Mouse (Mus musculus) limb, embryonic 10.5 days (tissue): Measurements from ENCODE around the gene Bcat1. TPM values are rescaled to one million over a fixed set of nuclear protein-coding genes. Genes with fewer than 3 reads are reported as not detected.
A peak's percentile ranks its signal among the peaks of the same experiment; 100 is the strongest.

Source experiments
- DNase-seq: peaks from one replicate; pipeline ENCODE4 v3.0.0-alpha.2; 2017; ENCODE audit warnings: low spot score
- H3K27ac ChIP-seq: fragments of 300-500 bp; sonication (generic); 2 replicates; pipeline ENCODE4 v1.5.1; 2016; ENCODE audit warnings: mild to moderate bottlenecking
- H3K27me3 ChIP-seq: fragments of 300-500 bp; sonication (generic); 2 replicates; pipeline ENCODE4 v1.6.1; 2016; ENCODE audit warnings: low read depth, mild to moderate bottlenecking; ENCODE audit not compliant: poor library complexity, severe bottlenecking
- H3K36me3 ChIP-seq: fragments of 300-500 bp; sonication (generic); 2 replicates; pipeline ENCODE4 v1.6.1; 2016; ENCODE audit warnings: mild to moderate bottlenecking, moderate library complexity
- H3K4me1 ChIP-seq: fragments of 300-500 bp; sonication (generic); 2 replicates; pipeline ENCODE4 v1.6.1; 2016
- H3K4me3 ChIP-seq: fragments of 300-500 bp; sonication (generic); 2 replicates; pipeline ENCODE4 v1.5.1; 2016; ENCODE audit warnings: mild to moderate bottlenecking, moderate library complexity
- H3K9me3 ChIP-seq: fragments of 300-500 bp; sonication (generic); replicated peaks from 2 replicates; pipeline ENCODE4 v1.6.1; 2016; ENCODE audit warnings: mild to moderate bottlenecking
- WGBS: fragments of 180-500 bp; shearing (Covaris S2); methylation state at CpG from one replicate; pipeline ENCODE4 v1.1.7; 2016; 5-methylcytosine and 5-hydroxymethylcytosine counted together
- polyA plus RNA-seq: library from polyadenylated mRNA; unstranded; fragments of >200 nt; fragmentation: Nextera tagmentation; extraction: Ambion mirVana; gene quantifications from 2 replicates; pipeline ENCODE4 v1.2.1, GENCODE M21; 2016

Gene Bcat1
- polyA plus RNA-seq, 1 experiment from 2014 or later, result 66.0 TPM

GRCm38 (mm10) chr6:145011141-145011540, 64.8 kb downstream of the Bcat1 start:
- Histone ChIP-seq H3K36me3 (peaks cover 61% of the 10 kb centered on the region), H3K27me3 (no peaks in the 10 kb centered on the region), H3K4me3 (no peak overlapping the region), H3K9me3 (no peaks in the 10 kb centered on the region), H3K4me1 (no peaks in the 10 kb centered on the region), H3K27ac (no peak overlapping the region)
- WGBS, result 91% methylated on average over 8 of the region's 8 CpGs
- DNase-seq, result no peak

- Histone ChIP-seq H3K27me3 (no peaks in the 10 kb centered on the region), H3K9me3 (no peaks in the 10 kb centered on the region), H3K36me3 (peaks cover 51% of the 10 kb centered on the region), H3K4me1 (no peaks in the 10 kb centered on the region), H3K4me3 (no peak overlapping the region), H3K27ac (no peak overlapping the region)
- peak; percentile 47 for DNase-seq
- WGBS, result 78% methylated on average over 8 of the region's 8 CpGs
Observed at GRCm38 (mm10) chr6:145009859-145010818, 65.8 kb downstream of the Bcat1 start.

- no peaks in the 10 kb centered on the region for H3K27me3 ChIP-seq
- H3K4me1 ChIP-seq, result peaks cover 13% of the 10 kb centered on the region
- H3K27ac ChIP-seq, result no peak overlapping the region
- H3K9me3 ChIP-seq, result no peaks in the 10 kb centered on the region
- no peak overlapping the region for H3K4me3 ChIP-seq
- peaks cover 42% of the 10 kb centered on the region for H3K36me3 ChIP-seq
- no peak for DNase-seq
Observed at GRCm38 (mm10) chr6:145003459-145003858, 72.5 kb downstream of the Bcat1 start.

- Histone ChIP-seq H3K4me3 (no peak overlapping the region), H3K4me1 (peaks cover 13% of the 10 kb centered on the region), H3K27me3 (no peaks in the 10 kb centered on the region), H3K27ac (no peak overlapping the region), H3K9me3 (no peaks in the 10 kb centered on the region), H3K36me3 (peaks cover 37% of the 10 kb centered on the region)
- DNase-seq, result peak; percentile 39
- WGBS, result 48% methylated on average over 13 of the region's 14 CpGs
Observed at GRCm38 (mm10) chr6:145002094-145002936, 73.7 kb downstream of the Bcat1 start.

- Histone ChIP-seq H3K4me1 (peaks cover 13% of the 10 kb centered on the region), H3K27me3 (no peaks in the 10 kb centered on the region), H3K27ac (peak overlapping the region; percentile 46; the same call in 1 of the 2 replicates), H3K36me3 (peaks cover 29% of the 10 kb centered on the region), H3K9me3 (no peaks in the 10 kb centered on the region), H3K4me3 (no peak overlapping the region)
- no peak for DNase-seq
- 83% methylated on average over 6 of the region's 6 CpGs for WGBS
Observed at GRCm38 (mm10) chr6:145001493-145001892, 74.5 kb downstream of the Bcat1 start.

- Histone ChIP-seq H3K9me3 (no peaks in the 10 kb centered on the region), H3K4me1 (peaks cover 8% of the 10 kb centered on the region), H3K36me3 (peaks cover 21% of the 10 kb centered on the region), H3K27me3 (no peaks in the 10 kb centered on the region), H3K4me3 (no peak overlapping the region), H3K27ac (no peak overlapping the region)
- 90% methylated on average over 3 of the region's 3 CpGs for WGBS
- no peak for DNase-seq
Observed at GRCm38 (mm10) chr6:144997229-144997628, 78.8 kb downstream of the Bcat1 start.

- H3K4me1 ChIP-seq, result no peaks in the 10 kb centered on the region
- no peak overlapping the region for H3K4me3 ChIP-seq
- no peak for DNase-seq
- H3K27ac ChIP-seq, result no peak overlapping the region
- H3K9me3 ChIP-seq, result no peaks in the 10 kb centered on the region
- 46% methylated on average over 3 of the region's 3 CpGs for WGBS
- no peaks in the 10 kb centered on the region for H3K36me3 ChIP-seq
- H3K27me3 ChIP-seq, result no peaks in the 10 kb centered on the region
Observed at GRCm38 (mm10) chr6:144992111-144992510, 83.9 kb downstream of the Bcat1 start.

- DNase-seq, result no peak
- 97% methylated on average over 4 of the region's 4 CpGs for WGBS
- Histone ChIP-seq H3K4me1 (0 out of 2 replicates have a peak, but pooled peaks cover 7% of the 10 kb centered on the region), H3K9me3 (no peaks in the 10 kb centered on the region), H3K27me3 (no peaks in the 10 kb centered on the region), H3K27ac (no peak overlapping the region), H3K36me3 (no peaks in the 10 kb centered on the region), H3K4me3 (no peak overlapping the region)
Observed at GRCm38 (mm10) chr6:144989193-144989592, 86.8 kb downstream of the Bcat1 start.

- H3K27me3 ChIP-seq, result no peaks in the 10 kb centered on the region
- WGBS, result 88% methylated on average over 6 of the region's 6 CpGs
- H3K9me3 ChIP-seq, result no peaks in the 10 kb centered on the region
- no peaks in the 10 kb centered on the region for H3K36me3 ChIP-seq
- H3K4me1 ChIP-seq, result 0 out of 2 replicates have a peak, but pooled peaks cover 7% of the 10 kb centered on the region
- H3K4me3 ChIP-seq, result no peak overlapping the region
- DNase-seq, result no peak
- no peak overlapping the region for H3K27ac ChIP-seq
Observed at GRCm38 (mm10) chr6:144987676-144988075, 88.3 kb downstream of the Bcat1 start.

- Histone ChIP-seq H3K36me3 (no peaks in the 10 kb centered on the region), H3K4me3 (no peak overlapping the region), H3K27me3 (no peaks in the 10 kb centered on the region), H3K4me1 (0 out of 2 replicates have a peak, but pooled peaks cover 7% of the 10 kb centered on the region), H3K9me3 (no peaks in the 10 kb centered on the region), H3K27ac (no peak overlapping the region)
- 82% methylated on average over 7 of the region's 7 CpGs for WGBS
- DNase-seq, result no peak
Observed at GRCm38 (mm10) chr6:144987216-144987615, 88.8 kb downstream of the Bcat1 start.

GRCm38 (mm10) chr6:144984221-144984620, 91.8 kb downstream of the Bcat1 start:
- Histone ChIP-seq H3K27me3 (no peaks in the 10 kb centered on the region), H3K9me3 (no peaks in the 10 kb centered on the region), H3K36me3 (no peaks in the 10 kb centered on the region), H3K27ac (no peak overlapping the region), H3K4me3 (no peak overlapping the region), H3K4me1 (0 out of 2 replicates have a peak, but pooled peaks cover 7% of the 10 kb centered on the region)
- WGBS, result 94% methylated on average over 8 of the region's 8 CpGs
- no peak for DNase-seq

GRCm38 (mm10) chr6:144982093-144982492, 93.9 kb downstream of the Bcat1 start:
- H3K9me3 ChIP-seq, result no peaks in the 10 kb centered on the region
- no peak overlapping the region for H3K4me3 ChIP-seq
- no peaks in the 10 kb centered on the region for H3K36me3 ChIP-seq
- H3K4me1 ChIP-seq, result 0 out of 2 replicates have a peak, but pooled peaks cover 7% of the 10 kb centered on the region
- H3K27ac ChIP-seq, result no peak overlapping the region
- no peak for DNase-seq
- 83% methylated on average over 3 of the region's 3 CpGs for WGBS
- no peaks in the 10 kb centered on the region for H3K27me3 ChIP-seq

GRCm38 (mm10) chr6:144972351-144972750, 103.6 kb downstream of the Bcat1 start:
- Histone ChIP-seq H3K9me3 (no peaks in the 10 kb centered on the region; the same call in 1 of the 2 replicates), H3K27ac (no peak overlapping the region), H3K4me1 (no peaks in the 10 kb centered on the region), H3K27me3 (no peaks in the 10 kb centered on the region), H3K36me3 (no peaks in the 10 kb centered on the region), H3K4me3 (no peak overlapping the region)
- DNase-seq, result no peak
- WGBS, result 92% methylated on average over 8 of the region's 8 CpGs
